Mouse (Mus musculus): ENCODE results near the gene As3mt. TPM values are rescaled to one million over a fixed set of nuclear protein-coding genes. Genes with fewer than 3 reads are reported as not detected.

The As3mt gene
- total RNA-seq, 4 experiments from 2014 or later = 111 to 133 (median 121) TPM

- no peak for DNase-seq
These were observed 82.5 kb downstream of the As3mt start for GRCm38 (mm10) chr19:46789782-46790181.

Other genes with a start within 250 kb of the As3mt start
- gene Trim8, start 205.8 kb upstream of the As3mt start, total RNA-seq (2022) = 10 to 100 TPM; 46.6 to 69.0 (median 59.4) TPM
- 10 to 100 TPM; 39.0 to 81.8 (median 61.0) TPM for gene Arl3, start 134.3 kb upstream of the As3mt start, total RNA-seq (2022)
- gene Sfxn2, start 134.1 kb upstream of the As3mt start, total RNA-seq (2022) = 10 to 100 TPM in 3 of 4 experiments, 1 to 10 TPM in 1; 7.0 to 16.4 (median 12.0) TPM
- gene Wbp1l, start 108.4 kb upstream of the As3mt start, total RNA-seq (2022) = 100 to 1,000 TPM; 149 to 232 (median 189) TPM
- 1 to 10 TPM; 1.7 to 3.9 (median 3.1) TPM for gene Cyp17a1, start 34.3 kb upstream of the As3mt start, total RNA-seq (2022)
- 10 to 100 TPM; 14.9 to 18.6 (median 17.1) TPM for gene Borcs7, start 17.6 kb upstream of the As3mt start, total RNA-seq (2022)
- 10 to 100 TPM; 27.6 to 45.6 (median 37.6) TPM for gene Cnnm2, start 54.1 kb downstream of the As3mt start, total RNA-seq (2022)

Data from adrenal gland, adult 8-10 months (tissue).